Mouse (Mus musculus) C2C12 (cell line): ENCODE data around the gene Col23a1.

Experiments used
- CEBPB ChIP-seq: IDR thresholded peaks from one replicate; pipeline ENCODE4 v1.6.1; 2011; ENCODE audit warnings: low read depth, mild to moderate bottlenecking, control low read depth, moderate library complexity
- CTCF ChIP-seq: IDR thresholded peaks from one replicate; pipeline ENCODE4 v1.5.1; 2011; ENCODE audit not compliant: control insufficient read depth, insufficient read depth, insufficient read length
- FOSL1 ChIP-seq: IDR thresholded peaks from one replicate; pipeline ENCODE4 v1.8.0; 2011; ENCODE audit warnings: mild to moderate bottlenecking, low read length; ENCODE audit not compliant: poor library complexity, insufficient read depth, severe bottlenecking
- MAX ChIP-seq: IDR thresholded peaks from one replicate; pipeline ENCODE4 v1.6.1; 2011; ENCODE audit warnings: mild to moderate bottlenecking, control low read depth
- MYOG ChIP-seq: IDR thresholded peaks from one replicate; pipeline ENCODE4 v1.6.1; 2011; ENCODE audit not compliant: control insufficient read depth, insufficient read length; ENCODE audit errors: extremely low read depth
- USF1 ChIP-seq: IDR thresholded peaks from one replicate; pipeline ENCODE4 v1.6.1; 2011; ENCODE audit warnings: low read depth, mild to moderate bottlenecking, control low read depth, moderate library complexity

GRCm38 (mm10) chr11:51455501-51455900 is 165.8 kb downstream of the Col23a1 start:
- TF ChIP-seq CTCF (no peak), MYOG (no peak), MAX (no peak), USF1 (no peak), CEBPB (no peak), FOSL1 (no peak)
